In genomic region chr17:66322646-66323255, GRCm38 (mm10) we compare ENCODE assay signal across 24 mouse cellular contexts.
DNase-seq lines count a peak whose midpoint lies in the region; ATAC-seq and TF ChIP-seq lines count a peak whose summit lies in the region.
"Had no signal": no experiment of that assay in that cellular context is flagged by ENCODE, and none has a peak within 500 bp of the region (broad histone marks: within the 10 kb centered on the region; RNA-seq: fewer than 3 reads in every experiment).

No protein-coding gene starts in this region.

- no peak for TF ChIP-seq CTCF in heart, postnatal 0 days (IDR thresholded peaks at IDR 0.05; ENCODE audit: low read depth)
- TF ChIP-seq CTCF in olfactory bulb, adult 2 months (IDR thresholded peaks at IDR 0.05; ENCODE audit: insufficient read depth, low read depth, low read length): no peak

- H3K27me3 ChIP-seq in heart, postnatal 0 days (ENCODE audit: control insufficient read depth, insufficient read depth, low read length): no peaks in the 10 kb centered on the region
- H3K27me3 ChIP-seq: embryonic facial prominence, embryonic 12.5 days; forebrain, embryonic 15.5 days; heart, embryonic 15.5 days; hindbrain, embryonic 13.5 days; limb, embryonic 13.5 days; lung, embryonic 15.5 days; neural tube, embryonic 12.5 days had no signal

- intact Hi-C loops in left cerebral cortex, postnatal 14 days (cut with DNase I): no loop called here

- 41% methylated on average over 15 of the region's 15 CpGs for WGBS in heart, postnatal 0 days
- 50% methylated on average over 14 of the region's 15 CpGs for WGBS in olfactory bulb, adult 2 months

- H3K36me3 ChIP-seq in heart, postnatal 0 days (replicated peaks; ENCODE audit: control insufficient read depth, insufficient read depth, low read length): no peaks in the 10 kb centered on the region
- H3K36me3 ChIP-seq: embryonic facial prominence, embryonic 12.5 days; forebrain, embryonic 15.5 days; heart, embryonic 15.5 days; hindbrain, embryonic 13.5 days; limb, embryonic 13.5 days; lung, embryonic 15.5 days; neural tube, embryonic 12.5 days had no signal

- H3K4me1 ChIP-seq in heart, postnatal 0 days (ENCODE audit: control insufficient read depth, insufficient read depth): no peaks in the 10 kb centered on the region
- H3K4me1 ChIP-seq in olfactory bulb, adult 2 months (ENCODE audit: control insufficient read depth, insufficient read depth, low read length): peaks cover 24% of the 10 kb centered on the region
- H3K4me1 ChIP-seq: lung, embryonic 15.5 days had no signal

- H3K27ac ChIP-seq in heart, postnatal 0 days (ENCODE audit: low read depth): no peak overlapping the region
- peak overlapping the region; percentile 88 for H3K27ac ChIP-seq in olfactory bulb, adult 2 months (ENCODE audit: insufficient read depth, low read depth, low read length)
- H3K27ac ChIP-seq: embryonic facial prominence, embryonic 12.5 days; forebrain, embryonic 15.5 days; heart, embryonic 15.5 days; hindbrain, embryonic 13.5 days; limb, embryonic 13.5 days; liver, embryonic 14.5 days; lung, embryonic 15.5 days; neural tube, embryonic 12.5 days had no signal

- TF ChIP-seq POLR2A in olfactory bulb, adult 2 months (IDR thresholded peaks at IDR 0.05; ENCODE audit: insufficient read depth, low read depth, low read length): no peak

- ATAC-seq in heart, postnatal 0 days (ENCODE audit: insufficient read depth, low read depth): peak; percentile 47; the same call in 1 of the 2 replicates
- ATAC-seq: forebrain, embryonic 15.5 days had no signal

- H3K4me2 ChIP-seq in heart, postnatal 0 days (ENCODE audit: low read depth, low read length): no peak overlapping the region
- H3K4me2 ChIP-seq: embryonic facial prominence, embryonic 12.5 days; forebrain, embryonic 15.5 days; heart, embryonic 15.5 days; hindbrain, embryonic 13.5 days; limb, embryonic 13.5 days; lung, embryonic 15.5 days; midbrain, embryonic 11.5 days; neural tube, embryonic 12.5 days had no signal

- no peak overlapping the region for H3K9ac ChIP-seq in heart, postnatal 0 days (replicated peaks; ENCODE audit: low read depth, low read length)
- H3K9ac ChIP-seq: embryonic facial prominence, embryonic 12.5 days; forebrain, embryonic 15.5 days; heart, embryonic 15.5 days; hindbrain, embryonic 13.5 days; limb, embryonic 13.5 days; liver, embryonic 14.5 days; lung, embryonic 15.5 days; neural tube, embryonic 12.5 days had no signal

- no peak overlapping the region for H3K4me3 ChIP-seq in heart, postnatal 0 days (ENCODE audit: low read depth, low read length)
- H3K4me3 ChIP-seq in olfactory bulb, adult 2 months (ENCODE audit: insufficient read depth, low read depth, low read length): no peak overlapping the region
- H3K4me3 ChIP-seq: embryonic facial prominence, embryonic 12.5 days; erythroblast, embryonic 14.5 days; forebrain, embryonic 15.5 days; heart, embryonic 15.5 days; hindbrain, embryonic 13.5 days; limb, embryonic 13.5 days; lung, embryonic 15.5 days; neural tube, embryonic 12.5 days had no signal

- no peaks in the 10 kb centered on the region for H3K9me3 ChIP-seq in heart, postnatal 0 days (replicated peaks; ENCODE audit: control insufficient read depth, low read length)
- H3K9me3 ChIP-seq: embryonic facial prominence, embryonic 12.5 days; forebrain, embryonic 15.5 days; heart, embryonic 15.5 days; hindbrain, embryonic 13.5 days; limb, embryonic 13.5 days; lung, embryonic 15.5 days; neural tube, embryonic 12.5 days had no signal

- DNase-seq in adrenal gland, adult 2 months: peak; percentile 42
- DNase-seq in adrenal gland, postnatal 25 days: no peak
- DNase-seq in heart, postnatal 0 days (ENCODE audit: low spot score): no peak
- no peak for DNase-seq in heart, adult 9 months (ENCODE audit: low spot score in 2 of 2)
- peak; percentile 85 for DNase-seq in NIH3T3 (ENCODE audit: low read depth)
- no peak for DNase-seq in left cerebral cortex, postnatal 14 days (ENCODE audit: low spot score in 2 of 2)
- no peak for DNase-seq in layer of hippocampus, adult 18-20 months (ENCODE audit: low spot score in 2 of 2)
- DNase-seq: cerebellum, adult 9-10 months; gastrocnemius, postnatal 25 days; kidney, postnatal 4 days; lung, postnatal 4 days; right cerebral cortex, adult 18-20 months; thymus, postnatal 14 days had no signal

- no peak for TF ChIP-seq EP300 in heart, postnatal 0 days (IDR thresholded peaks at IDR 0.05; ENCODE audit: low read depth)

Comparison
In these comparisons a context has a peak if more than half of its experiments do, and no peak if none do; other contexts are left out.
1. DNase-seq: peak in adrenal gland, adult 2 months (single experiment) and NIH3T3 (single experiment); none in adrenal gland, postnatal 25 days (single experiment), heart, postnatal 0 days (single experiment), heart, adult 9 months (0 of 2), left cerebral cortex, postnatal 14 days (0 of 2) and layer of hippocampus, adult 18-20 months (0 of 2).